Mouse (Mus musculus): Measurements from ENCODE around the gene Laptm5. TPM values are rescaled to one million over a fixed set of nuclear protein-coding genes. Genes with fewer than 3 reads are reported as not detected.

Gene Laptm5
- total and polyA plus RNA-seq, 3 experiments: 101 to 696 (median 234) TPM

DNA sequence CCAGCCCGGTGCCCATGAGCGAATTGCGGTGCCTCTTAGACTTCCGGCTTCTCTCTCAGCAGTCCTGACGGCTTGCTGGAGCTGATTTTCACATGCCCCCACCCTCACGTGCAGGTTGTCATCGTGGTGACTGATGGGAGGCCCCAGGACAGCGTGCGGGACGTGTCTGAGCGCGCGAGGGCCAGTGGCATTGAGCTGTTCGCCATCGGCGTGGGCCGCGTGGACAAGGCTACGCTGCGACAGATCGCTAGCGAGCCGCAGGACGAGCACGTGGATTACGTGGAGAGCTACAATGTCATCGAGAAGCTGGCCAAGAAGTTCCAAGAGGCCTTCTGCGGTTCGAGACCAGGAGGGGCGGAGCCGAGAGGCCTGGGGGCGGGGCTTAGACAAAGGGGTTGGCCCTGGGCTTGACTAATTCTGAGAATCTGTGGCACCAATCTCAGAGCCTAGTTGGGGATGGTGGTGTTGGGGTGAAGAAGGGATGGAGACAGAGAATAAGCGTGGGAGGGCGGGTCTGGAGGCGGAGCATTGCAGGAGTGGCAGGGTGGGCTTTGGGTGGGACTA, 37.0 kb downstream of the Laptm5 start (continued):
- TF ChIP-seq ZNF384 (IDR thresholded peaks at IDR 0.05; ENCODE audit: low read depth, low read length): no peak

DNA sequence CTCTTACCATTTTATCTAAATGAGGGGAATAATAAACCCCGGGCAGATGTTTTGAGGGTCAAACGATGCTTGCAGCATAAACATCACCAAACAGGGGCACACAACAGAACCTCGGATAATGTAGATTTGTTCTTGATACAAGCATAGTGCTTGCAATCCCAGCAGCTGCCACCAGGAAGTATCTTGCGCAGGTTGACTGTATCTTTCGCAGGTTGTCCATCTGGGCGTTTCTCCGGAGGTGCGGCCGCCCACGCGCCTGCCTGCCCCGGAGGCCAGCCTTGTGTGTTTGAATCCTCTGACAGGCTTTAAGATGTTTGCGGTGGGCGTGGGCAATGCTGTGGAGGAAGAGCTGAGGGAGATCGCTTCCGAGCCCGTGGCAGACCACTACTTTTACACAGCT, 39.6 kb downstream of the Laptm5 start:
- peak; percentile 62 for DNase-seq (ENCODE audit: low read depth, low spot score)

DNA sequence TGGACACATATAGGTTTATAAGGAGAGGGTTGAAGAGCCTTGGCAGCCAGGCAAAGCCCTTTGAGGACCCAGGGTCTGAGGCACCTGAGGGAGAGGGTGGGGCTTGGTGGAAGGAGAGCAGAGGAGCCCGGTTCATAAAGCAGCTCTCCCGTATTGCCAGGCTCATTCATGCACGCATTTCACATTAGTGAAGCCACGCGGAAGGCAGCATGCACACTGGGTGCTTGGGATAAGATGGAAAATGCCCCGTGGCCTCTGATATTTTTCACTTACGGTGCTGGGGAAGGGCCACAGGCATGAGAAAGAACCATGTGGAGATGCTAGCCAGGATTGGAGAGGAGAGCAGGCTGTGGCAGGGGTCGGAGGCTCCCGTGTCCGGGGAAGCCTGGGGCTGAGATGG, 44.2 kb downstream of the Laptm5 start:
- H3K79me2 ChIP-seq (ENCODE audit: control insufficient read depth, insufficient read depth, low read length, poor library complexity): no peaks in the 10 kb centered on the region
- no peaks in the 10 kb centered on the region for H3K27me3 ChIP-seq (ENCODE audit: control insufficient read depth in 1 of 2, insufficient read depth in 2 of 2, low read length in 2 of 2)
- TF ChIP-seq TAL1 (IDR thresholded peaks at IDR 0.05; ENCODE audit: low read length) (no peak), EP300 (IDR thresholded peaks at IDR 0.05; ENCODE audit: low read depth in 1 of 2, low read length in 2 of 2) (no peak), SIN3A (IDR thresholded peaks at IDR 0.05; ENCODE audit: low read length) (no peak), MYC (IDR thresholded peaks at IDR 0.05; ENCODE audit: low read depth, low read length) (no peak), BHLHE40 (IDR thresholded peaks at IDR 0.05; ENCODE audit: borderline replicate concordance, low read depth, low read length) (no peak), NELFE (IDR thresholded peaks at IDR 0.05; ENCODE audit: low read depth, low read length) (no peak), USF1 (IDR thresholded peaks at IDR 0.05; ENCODE audit: low read depth, low read length) (no peak)

More for the DNA sequence above, 39.6 kb downstream of the Laptm5 start:
- TF ChIP-seq MYB (IDR thresholded peaks at IDR 0.05; ENCODE audit: low read depth, low read length): no peak
- no peak for TF ChIP-seq MEF2A (IDR thresholded peaks at IDR 0.05; ENCODE audit: extremely low read depth, insufficient replicate concordance, low read depth, low read length, poor library complexity, severe bottlenecking)
- peak; percentile 18 to 41 (median 35); a peak in 3 of 6 replicates for TF ChIP-seq CTCF (IDR thresholded peaks at IDR 0.05 in 2 of 3, conservative IDR thresholded peaks at IDR 0.05 in 1 of 3; ENCODE audit: control insufficient read depth in 1 of 3, insufficient read depth in 1 of 3, low read depth in 2 of 3, low read length in 3 of 3, poor library complexity in 1 of 3, severe bottlenecking in 1 of 3)
- TF ChIP-seq SMC3 (IDR thresholded peaks at IDR 0.05; ENCODE audit: low read depth, low read length): peak; percentile 16; the same call in 1 of the 2 replicates
- Histone ChIP-seq H3K27ac (ENCODE audit: control insufficient read depth, low read depth, low read length) (no peak overlapping the region), H3K27me3 (ENCODE audit: control insufficient read depth in 1 of 2, insufficient read depth in 2 of 2, low read length in 2 of 2) (no peaks in the 10 kb centered on the region; a peak in 1 of 4 replicates), H3K9me3 (replicated peaks; ENCODE audit: insufficient read depth, low read length) (no peaks in the 10 kb centered on the region), H3K9ac (ENCODE audit: control insufficient read depth, low read depth, low read length, poor library complexity, severe bottlenecking) (no peak overlapping the region), H3K36me3 (ENCODE audit: control insufficient read depth in 1 of 2, insufficient read depth in 2 of 2, low read length in 2 of 2) (no peaks in the 10 kb centered on the region), H3K4me1 (ENCODE audit: control insufficient read depth in 1 of 2, insufficient read depth in 2 of 2, low read length in 2 of 2) (no peaks in the 10 kb centered on the region), H3K4me3 (ENCODE audit: control insufficient read depth in 1 of 2, insufficient read depth in 1 of 2, low read depth in 2 of 2, low read length in 2 of 2) (no peak overlapping the region), H3K79me2 (ENCODE audit: control insufficient read depth, insufficient read depth, low read length, poor library complexity) (no peaks in the 10 kb centered on the region)

DNA sequence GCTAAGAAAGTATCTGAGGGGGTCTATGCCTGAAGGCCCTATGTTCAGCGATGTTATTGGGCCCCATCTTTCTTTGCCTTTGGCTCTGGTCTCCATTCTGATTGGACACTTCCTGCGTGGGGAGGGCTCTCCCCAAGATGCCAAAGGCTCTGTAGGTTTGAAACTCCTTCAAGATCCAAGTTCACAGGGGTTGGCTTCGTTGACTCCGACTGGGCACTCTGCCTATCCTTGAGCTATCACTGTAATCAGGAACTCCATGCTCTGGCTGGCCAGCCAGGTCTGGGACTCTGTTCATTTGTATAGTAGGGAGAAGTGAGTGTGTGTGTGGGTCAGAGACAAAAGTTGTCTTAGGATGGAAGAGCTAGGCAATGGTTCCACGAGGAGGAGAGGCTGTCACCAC, 45.9 kb downstream of the Laptm5 start:
- no peak for TF ChIP-seq UBTF (IDR thresholded peaks at IDR 0.05; ENCODE audit: borderline replicate concordance, insufficient read depth, low read depth, low read length)
- no peak for TF ChIP-seq TAL1 (IDR thresholded peaks at IDR 0.05; ENCODE audit: low read length)
- no peak for TF ChIP-seq BHLHE40 (IDR thresholded peaks at IDR 0.05; ENCODE audit: borderline replicate concordance, low read depth, low read length)
- TF ChIP-seq GATA1 (IDR thresholded peaks at IDR 0.05; ENCODE audit: low read depth, low read length): no peak
- TF ChIP-seq ZNF384 (IDR thresholded peaks at IDR 0.05; ENCODE audit: low read depth, low read length): no peak
- no peak for TF ChIP-seq POLR2A (IDR thresholded peaks at IDR 0.05; ENCODE audit: control insufficient read depth in 1 of 2, insufficient read depth in 1 of 2, low read depth in 1 of 2, low read length in 2 of 2, poor library complexity in 1 of 2)
- TF ChIP-seq EP300 (IDR thresholded peaks at IDR 0.05; ENCODE audit: low read depth in 1 of 2, low read length in 2 of 2): no peak
- no peak for TF ChIP-seq TBP (IDR thresholded peaks at IDR 0.05; ENCODE audit: low read depth, low read length)
- no peak for TF ChIP-seq ZC3H11A (IDR thresholded peaks at IDR 0.05; ENCODE audit: low read depth, low read length)
- no peak for TF ChIP-seq ZMIZ1 (IDR thresholded peaks at IDR 0.05; ENCODE audit: low read depth, low read length)
- TF ChIP-seq ZKSCAN1 (IDR thresholded peaks at IDR 0.05; ENCODE audit: low read depth, low read length): no peak
- TF ChIP-seq TCF12 (IDR thresholded peaks at IDR 0.05; ENCODE audit: low read depth, low read length): no peak
- no peak for TF ChIP-seq RCOR1 (IDR thresholded peaks at IDR 0.05; ENCODE audit: low read depth, low read length)
- no peak for TF ChIP-seq MXI1 (IDR thresholded peaks at IDR 0.05; ENCODE audit: low read depth, low read length)
- Histone ChIP-seq H3K79me2 (ENCODE audit: control insufficient read depth, insufficient read depth, low read length, poor library complexity) (no peaks in the 10 kb centered on the region), H3K4me1 (ENCODE audit: control insufficient read depth in 1 of 2, insufficient read depth in 2 of 2, low read length in 2 of 2) (no peaks in the 10 kb centered on the region), H3K27ac (ENCODE audit: control insufficient read depth, low read depth, low read length) (no peak overlapping the region), H3K27me3 (ENCODE audit: control insufficient read depth in 1 of 2, insufficient read depth in 2 of 2, low read length in 2 of 2) (no peaks in the 10 kb centered on the region), H3K4me3 (ENCODE audit: control insufficient read depth in 1 of 2, insufficient read depth in 1 of 2, low read depth in 2 of 2, low read length in 2 of 2) (no peak overlapping the region), H3K36me3 (ENCODE audit: control insufficient read depth in 1 of 2, insufficient read depth in 2 of 2, low read length in 2 of 2) (no peaks in the 10 kb centered on the region), H3K9ac (ENCODE audit: control insufficient read depth, low read depth, low read length, poor library complexity, severe bottlenecking) (no peak overlapping the region), H3K9me3 (replicated peaks; ENCODE audit: insufficient read depth, low read length) (no peaks in the 10 kb centered on the region)
- no peak for DNase-seq (ENCODE audit: low read depth, low spot score)

More for the DNA sequence above, 44.2 kb downstream of the Laptm5 start:
- H3K4me3 ChIP-seq (ENCODE audit: control insufficient read depth in 1 of 2, insufficient read depth in 1 of 2, low read depth in 2 of 2, low read length in 2 of 2): no peak overlapping the region
- H3K4me1 ChIP-seq (ENCODE audit: control insufficient read depth in 1 of 2, insufficient read depth in 2 of 2, low read length in 2 of 2): no peaks in the 10 kb centered on the region
- no peaks in the 10 kb centered on the region for H3K36me3 ChIP-seq (ENCODE audit: control insufficient read depth in 1 of 2, insufficient read depth in 2 of 2, low read length in 2 of 2)
- no peak for DNase-seq (ENCODE audit: low read depth, low spot score)
- no peaks in the 10 kb centered on the region for H3K9me3 ChIP-seq (replicated peaks; ENCODE audit: insufficient read depth, low read length)
- H3K27ac ChIP-seq (ENCODE audit: control insufficient read depth, low read depth, low read length): no peak overlapping the region
- H3K9ac ChIP-seq (ENCODE audit: control insufficient read depth, low read depth, low read length, poor library complexity, severe bottlenecking): no peak overlapping the region

Data from MEL (cell line).